Mouse (Mus musculus): Measurements from ENCODE around the gene Nexn. TPM values are rescaled to one million over a fixed set of nuclear protein-coding genes. Genes with fewer than 3 reads are reported as not detected.

The Nexn gene
- polyA plus RNA-seq, 1 experiment from 2014 or later, result 1.7 TPM

Other genes starting within 250 kb of the Nexn start
- gene Gipc2, start 100.1 kb downstream of the Nexn start, polyA plus RNA-seq (2018), result 0.21 to 0.29 TPM in 2 of 3 replicates, not detected in the other
- 20.2 to 25.5 TPM (median 23.8 TPM) in 3 replicates for gene Dnajb4, start 56.0 kb downstream of the Nexn start, polyA plus RNA-seq (2018)
- gene Fubp1, start 55.9 kb downstream of the Nexn start, polyA plus RNA-seq (2018), result 49.5 to 105 TPM (median 88.5 TPM) in 3 replicates
- 3.8 to 4.6 TPM (median 4.2 TPM) in 3 replicates for gene Miga1, start 74.1 kb upstream of the Nexn start, polyA plus RNA-seq (2018)
- gene Usp33, start 80.1 kb upstream of the Nexn start, polyA plus RNA-seq (2018), result 23.2 to 27.4 TPM (median 24.0 TPM) in 3 replicates
- gene Zzz3, start 129.1 kb upstream of the Nexn start, polyA plus RNA-seq (2018), result 20.9 to 27.9 TPM (median 25.2 TPM) in 3 replicates